ENCODE assay signal across 10 mouse cellular contexts in genomic region chr15:99056332-99056731, GRCm38 (mm10). TPM values are rescaled to one million over a fixed set of nuclear protein-coding genes. Genes with fewer than 3 reads are reported as not detected.
DNase-seq lines count a peak whose midpoint lies in the region; ATAC-seq lines count a peak whose summit lies in the region.
"Had no signal": no experiment of that assay in that cellular context is flagged by ENCODE, and none has a peak within 500 bp of the region (broad histone marks: within the 10 kb centered on the region; RNA-seq: fewer than 3 reads in every experiment).

No protein-coding gene starts in this region.

- DNase-seq in adrenal gland, postnatal 25 days = peak; percentile 41
- no peak for DNase-seq in adrenal gland, adult 18-20 months (ENCODE audit: low spot score in 2 of 2)
- peak; percentile 66 for DNase-seq in CD4-positive helper T cell, adult 2 months (ENCODE audit: low read depth, low spot score)
- DNase-seq in midbrain, embryonic 14.5 days = peak; percentile 62
- DNase-seq in thymus, postnatal 25 days = peak; percentile 68
- DNase-seq in frontal cortex, postnatal 36 days (ENCODE audit: low spot score in 2 of 2) = no peak

- H3K27me3 ChIP-seq in embryonic facial prominence, embryonic 13.5 days = peaks cover 94% of the 10 kb centered on the region
- peaks cover 61% of the 10 kb centered on the region for H3K27me3 ChIP-seq in intestine, embryonic 16.5 days (replicated peaks; ENCODE audit: control insufficient read depth, insufficient read depth, low read length)
- peaks cover 70% of the 10 kb centered on the region for H3K27me3 ChIP-seq in midbrain, embryonic 14.5 days (ENCODE audit: control insufficient read depth, insufficient read depth, low read length)
- H3K27me3 ChIP-seq: Patski had no signal

- no peak overlapping the region for H3K9ac ChIP-seq in embryonic facial prominence, embryonic 13.5 days
- H3K9ac ChIP-seq in intestine, embryonic 16.5 days (ENCODE audit: low read depth, low read length) = no peak overlapping the region
- H3K9ac ChIP-seq in midbrain, embryonic 14.5 days (replicated peaks; ENCODE audit: low read length) = no peak overlapping the region

- H3K4me3 ChIP-seq in embryonic facial prominence, embryonic 13.5 days = peak overlapping the region; percentile 42
- peak overlapping the region; percentile 47; the same call in 1 of the 2 replicates for H3K4me3 ChIP-seq in intestine, embryonic 16.5 days (ENCODE audit: low read length)
- H3K4me3 ChIP-seq in midbrain, embryonic 14.5 days (replicated peaks; ENCODE audit: low read depth, low read length) = 0 out of 2 replicates have a peak overlapping the region, but pooled peaks have one; percentile 35

- H3K27ac ChIP-seq in embryonic facial prominence, embryonic 13.5 days = no peak overlapping the region
- H3K27ac ChIP-seq in intestine, embryonic 16.5 days (ENCODE audit: low read length) = no peak overlapping the region
- no peak overlapping the region for H3K27ac ChIP-seq in midbrain, embryonic 14.5 days (replicated peaks; ENCODE audit: low read depth, low read length)

- ATAC-seq in embryonic facial prominence, embryonic 13.5 days (ENCODE audit: insufficient number of reproducible peaks, insufficient read depth, low FRiP score, low TSS enrichment, low read depth) = no peak
- no peak for ATAC-seq in intestine, embryonic 16.5 days
- ATAC-seq in midbrain, embryonic 14.5 days (ENCODE audit: low FRiP score, low TSS enrichment) = no peak
- ATAC-seq: Patski had no signal

- no peaks in the 10 kb centered on the region for H3K36me3 ChIP-seq in embryonic facial prominence, embryonic 13.5 days
- H3K36me3 ChIP-seq in intestine, embryonic 16.5 days (ENCODE audit: control insufficient read depth, insufficient read depth, low read length) = no peaks in the 10 kb centered on the region
- H3K36me3 ChIP-seq in midbrain, embryonic 14.5 days (ENCODE audit: control insufficient read depth, insufficient read depth, low read length) = no peaks in the 10 kb centered on the region

- 3% methylated on average over 14 of the region's 14 CpGs for WGBS in embryonic facial prominence, embryonic 13.5 days
- WGBS in intestine, embryonic 16.5 days = 7% methylated on average over 14 of the region's 14 CpGs
- 9% methylated on average over 14 of the region's 14 CpGs for WGBS in midbrain, embryonic 14.5 days

- H3K4me1 ChIP-seq in embryonic facial prominence, embryonic 13.5 days = peaks cover 32% of the 10 kb centered on the region
- peaks cover 17% of the 10 kb centered on the region for H3K4me1 ChIP-seq in intestine, embryonic 16.5 days (ENCODE audit: control insufficient read depth, insufficient read depth, low read length)
- peaks cover 8% of the 10 kb centered on the region; the same call in 1 of the 2 replicates for H3K4me1 ChIP-seq in midbrain, embryonic 14.5 days (ENCODE audit: control insufficient read depth, insufficient read depth, low read length)

- H3K4me2 ChIP-seq in embryonic facial prominence, embryonic 13.5 days = peak overlapping the region; percentile 72
- no peak overlapping the region for H3K4me2 ChIP-seq in intestine, embryonic 16.5 days (ENCODE audit: low read depth, low read length)
- H3K4me2 ChIP-seq in midbrain, embryonic 14.5 days (ENCODE audit: low read length) = no peak overlapping the region

- no peaks in the 10 kb centered on the region for H3K9me3 ChIP-seq in embryonic facial prominence, embryonic 13.5 days
- H3K9me3 ChIP-seq in intestine, embryonic 16.5 days (ENCODE audit: control insufficient read depth, low read length) = no peaks in the 10 kb centered on the region
- H3K9me3 ChIP-seq in midbrain, embryonic 14.5 days (ENCODE audit: control insufficient read depth, low read length) = no peaks in the 10 kb centered on the region

RNA-seq across cellular contexts. Expression of gene Prph, which starts 1.4 kb away (rescaled TPM):
- total RNA-seq in adrenal gland, postnatal 25 days (2021) = 0.52 and 2.2 TPM in 2 replicates
- under 1 TPM; 0.51 to 0.56 TPM for total RNA-seq in adrenal gland, adult 18-20 months (2021)
- polyA plus RNA-seq in embryonic facial prominence, embryonic 13.5 days (2015; fragmentation: Nextera tagmentation; extraction: Ambion mirVana) = 1.8 and 7.1 TPM in 2 replicates
- 35.0 and 38.4 TPM in 2 replicates for polyA plus RNA-seq in intestine, embryonic 16.5 days (2015; fragmentation: Nextera tagmentation; extraction: Ambion mirVana)
- polyA plus RNA-seq in midbrain, embryonic 14.5 days (2014; fragmentation: Nextera tagmentation; extraction: Ambion mirVana) = 11.7 and 15.5 TPM in 2 replicates

RNA-seq across cellular contexts. Expression of gene Troap, which starts 18.0 kb away (rescaled TPM):
- total RNA-seq in adrenal gland, postnatal 25 days (2021) = 4.3 and 5.6 TPM in 2 replicates
- total RNA-seq in adrenal gland, adult 18-20 months (2021) = not detected
- 30.9 and 41.1 TPM in 2 replicates for polyA plus RNA-seq in embryonic facial prominence, embryonic 13.5 days (2015; fragmentation: Nextera tagmentation; extraction: Ambion mirVana)
- 20.2 and 25.4 TPM in 2 replicates for polyA plus RNA-seq in intestine, embryonic 16.5 days (2015; fragmentation: Nextera tagmentation; extraction: Ambion mirVana)
- 3.9 and 4.9 TPM in 2 replicates for polyA plus RNA-seq in midbrain, embryonic 14.5 days (2014; fragmentation: Nextera tagmentation; extraction: Ambion mirVana)

RNA-seq across cellular contexts. Expression of gene Tuba1c, which starts 26.6 kb away (rescaled TPM):
- 286 and 303 TPM in 2 replicates for total RNA-seq in adrenal gland, postnatal 25 days (2021)
- 100 to 1,000 TPM; 235 to 284 TPM for total RNA-seq in adrenal gland, adult 18-20 months (2021)
- 109 and 124 TPM in 2 replicates for polyA plus RNA-seq in embryonic facial prominence, embryonic 13.5 days (2015; fragmentation: Nextera tagmentation; extraction: Ambion mirVana)
- polyA plus RNA-seq in intestine, embryonic 16.5 days (2015; fragmentation: Nextera tagmentation; extraction: Ambion mirVana) = 295 and 311 TPM in 2 replicates
- polyA plus RNA-seq in midbrain, embryonic 14.5 days (2014; fragmentation: Nextera tagmentation; extraction: Ambion mirVana) = 13.5 and 24.8 TPM in 2 replicates

RNA-seq across cellular contexts. Expression of gene C1ql4, which starts 31.3 kb away (rescaled TPM):
- not detected in 2 replicates for total RNA-seq in adrenal gland, postnatal 25 days (2021)
- total RNA-seq in adrenal gland, adult 18-20 months (2021) = not detected
- 0.22 TPM in 1 of 2 replicates, not detected in the other for polyA plus RNA-seq in embryonic facial prominence, embryonic 13.5 days (2015; fragmentation: Nextera tagmentation; extraction: Ambion mirVana)
- 0.09 and 0.17 TPM in 2 replicates for polyA plus RNA-seq in intestine, embryonic 16.5 days (2015; fragmentation: Nextera tagmentation; extraction: Ambion mirVana)
- polyA plus RNA-seq in midbrain, embryonic 14.5 days (2014; fragmentation: Nextera tagmentation; extraction: Ambion mirVana) = 13.2 and 13.7 TPM in 2 replicates
- polyA plus RNA-seq: liver, embryonic 16.5 days had no signal

RNA-seq across cellular contexts. Expression of gene Dnajc22, which starts 36.6 kb away (rescaled TPM):
- 1.9 and 3.8 TPM in 2 replicates for total RNA-seq in adrenal gland, postnatal 25 days (2021)
- 1 to 10 TPM; 2.5 to 8.4 TPM for total RNA-seq in adrenal gland, adult 18-20 months (2021)
- polyA plus RNA-seq in embryonic facial prominence, embryonic 13.5 days (2015; fragmentation: Nextera tagmentation; extraction: Ambion mirVana) = 0.44 and 0.52 TPM in 2 replicates
- 45.0 and 45.4 TPM in 2 replicates for polyA plus RNA-seq in intestine, embryonic 16.5 days (2015; fragmentation: Nextera tagmentation; extraction: Ambion mirVana)
- polyA plus RNA-seq in midbrain, embryonic 14.5 days (2014; fragmentation: Nextera tagmentation; extraction: Ambion mirVana) = 0.71 and 1.6 TPM in 2 replicates

Comparison
In these comparisons a context has a peak if more than half of its experiments do, and no peak if none do; other contexts are left out.
1. DNase-seq: peak in adrenal gland, postnatal 25 days (single experiment), CD4-positive helper T cell, adult 2 months (single experiment), midbrain, embryonic 14.5 days (single experiment) and thymus, postnatal 25 days (single experiment); none in adrenal gland, adult 18-20 months (0 of 2) and frontal cortex, postnatal 36 days (0 of 2).
2. Peak in every context shown above with its lines, with median percentiles within 50 percentile points of each other: H3K4me3 ChIP-seq.